8 mouse cellular contexts compared by ENCODE assay signal in genomic region chr14:8003727-8004670, GRCm38 (mm10). TPM values are rescaled to one million over a fixed set of nuclear protein-coding genes. Genes with fewer than 3 reads are reported as not detected.
DNase-seq lines count a peak whose midpoint lies in the region; ATAC-seq and TF ChIP-seq lines count a peak whose summit lies in the region.

No protein-coding gene starts in this region.

- H3K9me3 ChIP-seq in hindbrain, embryonic 13.5 days = no peaks in the 10 kb centered on the region
- no peaks in the 10 kb centered on the region for H3K9me3 ChIP-seq in midbrain, embryonic 15.5 days

- no peaks in the 10 kb centered on the region for H3K27me3 ChIP-seq in kidney, adult 2 months (replicated peaks; ENCODE audit: control insufficient read depth, insufficient read depth, low read length)
- peaks cover 31% of the 10 kb centered on the region for H3K27me3 ChIP-seq in hindbrain, embryonic 13.5 days
- peaks cover 15% of the 10 kb centered on the region for H3K27me3 ChIP-seq in midbrain, embryonic 15.5 days (replicated peaks)

- no peak for ATAC-seq in hindbrain, embryonic 13.5 days (ENCODE audit: low FRiP score)
- ATAC-seq in midbrain, embryonic 15.5 days (replicated peaks) = peak; percentile 11
- no peak for ATAC-seq in monocyte, adult 5-6 weeks (replicated peaks; ENCODE audit: insufficient number of reproducible peaks, low FRiP score, low TSS enrichment, poor library complexity, severe bottlenecking)

- intact Hi-C loops in left cerebral cortex, postnatal 10 days (cut with DNase I) = loop anchor here (2.0 kb wide), 1 partner anchor 39 kb away; no protein-coding TSS in a partner anchor

- peak overlapping the region; percentile 18; the same call in 1 of the 2 replicates for H3K27ac ChIP-seq in kidney, adult 2 months (ENCODE audit: insufficient read depth, low read depth, low read length)
- no peak overlapping the region; the same call in 1 of the 2 replicates for H3K27ac ChIP-seq in hindbrain, embryonic 13.5 days
- peak overlapping the region; percentile 85 for H3K27ac ChIP-seq in midbrain, embryonic 15.5 days

- no peak for TF ChIP-seq POLR2A in kidney, adult 2 months (IDR thresholded peaks at IDR 0.05; ENCODE audit: low read depth, low read length)
- no peak for TF ChIP-seq POLR2A in brain, embryonic 14.5 days (IDR thresholded peaks at IDR 0.05; ENCODE audit: borderline replicate concordance, extremely low read depth, insufficient read depth, insufficient read length, poor library complexity, severe bottlenecking)

- WGBS in kidney, adult 2 months = 35% methylated on average over 18 of the region's 18 CpGs
- 42% methylated on average over 18 of the region's 18 CpGs for WGBS in hindbrain, embryonic 13.5 days
- 31% methylated on average over 18 of the region's 18 CpGs for WGBS in midbrain, embryonic 15.5 days

- no peak for TF ChIP-seq CTCF in kidney, adult 2 months (conservative IDR thresholded peaks at IDR 0.05; ENCODE audit: insufficient read depth, insufficient read length, low read depth, low read length)
- no peak for TF ChIP-seq CTCF in brain, embryonic 14.5 days (IDR thresholded peaks at IDR 0.05; ENCODE audit: borderline replicate concordance, extremely low read depth, insufficient read depth, insufficient read length)

- no peaks in the 10 kb centered on the region for H3K36me3 ChIP-seq in kidney, adult 2 months (ENCODE audit: control insufficient read depth, insufficient read depth, low read length)
- no peaks in the 10 kb centered on the region for H3K36me3 ChIP-seq in hindbrain, embryonic 13.5 days
- H3K36me3 ChIP-seq in midbrain, embryonic 15.5 days (replicated peaks) = no peaks in the 10 kb centered on the region

- H3K4me3 ChIP-seq in kidney, adult 2 months (ENCODE audit: insufficient read depth, low read depth, low read length) = peak overlapping the region; percentile 75
- H3K4me3 ChIP-seq in hindbrain, embryonic 13.5 days = peak overlapping the region; percentile 62
- peak overlapping the region; percentile 64 for H3K4me3 ChIP-seq in midbrain, embryonic 15.5 days

- peak overlapping the region; percentile 84 for H3K4me2 ChIP-seq in hindbrain, embryonic 13.5 days
- H3K4me2 ChIP-seq in midbrain, embryonic 15.5 days = peak overlapping the region; percentile 80

- peak overlapping the region; percentile 81 for H3K9ac ChIP-seq in hindbrain, embryonic 13.5 days
- peak overlapping the region; percentile 63 for H3K9ac ChIP-seq in midbrain, embryonic 15.5 days

- DNase-seq in kidney, adult 2 months = peak; percentile 22
- DNase-seq in kidney, postnatal 10 days = no peak
- DNase-seq in brain, embryonic 14.5 days (ENCODE audit: low read depth) = peak; percentile 26
- DNase-seq in gastrocnemius, postnatal 4 days (ENCODE audit: low spot score in 2 of 2) = no peak
- no peak for DNase-seq in left cerebral cortex, postnatal 10 days (ENCODE audit: extremely low spot score in 1 of 2, low spot score in 2 of 2)

- peaks cover 4% of the 10 kb centered on the region; the same call in 1 of the 2 replicates for H3K4me1 ChIP-seq in kidney, adult 2 months (ENCODE audit: control insufficient read depth, insufficient read depth, low read length)
- H3K4me1 ChIP-seq in hindbrain, embryonic 13.5 days (replicated peaks) = peaks cover 30% of the 10 kb centered on the region
- peaks cover 18% of the 10 kb centered on the region for H3K4me1 ChIP-seq in midbrain, embryonic 15.5 days

RNA-seq across cellular contexts. Expression of gene Abhd6, which starts 1.3 kb away (rescaled TPM):
- 37.4 and 38.9 TPM in 2 replicates for polyA plus RNA-seq in kidney, adult 2 months (2012; rRNA removed)
- 15.2 and 17.3 TPM in 2 replicates for polyA plus RNA-seq in brain, embryonic 14.5 days (2012; rRNA removed)
- polyA plus RNA-seq in hindbrain, embryonic 13.5 days (2015; fragmentation: Nextera tagmentation; extraction: Ambion mirVana) = 31.7 and 31.9 TPM in 2 replicates
- 39.1 and 40.0 TPM in 2 replicates for polyA plus RNA-seq in midbrain, embryonic 15.5 days (2015; fragmentation: Nextera tagmentation; extraction: Ambion mirVana)
- 1 to 10 TPM; 2.4 to 3.8 TPM for total RNA-seq in gastrocnemius, postnatal 4 days (2021)
- 0.64 to 1.9 TPM (median 0.78 TPM) in 3 replicates for total RNA-seq in monocyte, adult 5-6 weeks (2017)
- total RNA-seq in left cerebral cortex, postnatal 10 days (2021) = 10 to 100 TPM; 51.8 to 52.3 TPM

RNA-seq across cellular contexts. Expression of gene Dnase1l3, which starts 9.6 kb away (rescaled TPM):
- 0.37 and 3.0 TPM in 2 replicates for polyA plus RNA-seq in kidney, adult 2 months (2012; rRNA removed)
- 0.05 and 0.07 TPM in 2 replicates for polyA plus RNA-seq in brain, embryonic 14.5 days (2012; rRNA removed)
- polyA plus RNA-seq in hindbrain, embryonic 13.5 days (2015; fragmentation: Nextera tagmentation; extraction: Ambion mirVana) = 0.04 and 0.10 TPM in 2 replicates
- 0.04 and 0.06 TPM in 2 replicates for polyA plus RNA-seq in midbrain, embryonic 15.5 days (2015; fragmentation: Nextera tagmentation; extraction: Ambion mirVana)
- under 1 TPM; 0.07 to 0.10 TPM for total RNA-seq in gastrocnemius, postnatal 4 days (2021)
- total RNA-seq in monocyte, adult 5-6 weeks (2017) = 0.58 to 4.0 TPM (median 0.64 TPM) in 3 replicates
- not detected for total RNA-seq in left cerebral cortex, postnatal 10 days (2021)

RNA-seq across cellular contexts. Expression of gene Gm45521, which starts 46.9 kb away (rescaled TPM):
- polyA plus RNA-seq in kidney, adult 2 months (2012; rRNA removed) = not detected in 2 replicates
- 0.11 and 0.14 TPM in 2 replicates for polyA plus RNA-seq in brain, embryonic 14.5 days (2012; rRNA removed)
- 0.26 and 1.0 TPM in 2 replicates for polyA plus RNA-seq in hindbrain, embryonic 13.5 days (2015; fragmentation: Nextera tagmentation; extraction: Ambion mirVana)
- polyA plus RNA-seq in midbrain, embryonic 15.5 days (2015; fragmentation: Nextera tagmentation; extraction: Ambion mirVana) = 0.71 TPM in 1 of 2 replicates, not detected in the other
- not detected for total RNA-seq in gastrocnemius, postnatal 4 days (2021)
- not detected in 3 replicates for total RNA-seq in monocyte, adult 5-6 weeks (2017)
- total RNA-seq in left cerebral cortex, postnatal 10 days (2021) = under 1 TPM in 1 of 2 experiments, not detected in 1; 0.57 TPM

Comparison
In these comparisons a context has a peak if more than half of its experiments do, and no peak if none do; other contexts are left out.
1. DNase-seq: peak in kidney, adult 2 months (single experiment) and brain, embryonic 14.5 days (single experiment); none in kidney, postnatal 10 days (single experiment), gastrocnemius, postnatal 4 days (0 of 2) and left cerebral cortex, postnatal 10 days (0 of 2).
2. Peak in every context shown above with its lines, with median percentiles within 50 percentile points of each other: H3K4me3 ChIP-seq.